Mouse (Mus musculus): Measurements from ENCODE around the gene Pik3cg. TPM values are rescaled to one million over a fixed set of nuclear protein-coding genes. Genes with fewer than 3 reads are reported as not detected.

Pik3cg gene
- total and polyA plus RNA-seq, 2 experiments from 2014 or later, result 1.1 to 2.5 TPM

DNA sequence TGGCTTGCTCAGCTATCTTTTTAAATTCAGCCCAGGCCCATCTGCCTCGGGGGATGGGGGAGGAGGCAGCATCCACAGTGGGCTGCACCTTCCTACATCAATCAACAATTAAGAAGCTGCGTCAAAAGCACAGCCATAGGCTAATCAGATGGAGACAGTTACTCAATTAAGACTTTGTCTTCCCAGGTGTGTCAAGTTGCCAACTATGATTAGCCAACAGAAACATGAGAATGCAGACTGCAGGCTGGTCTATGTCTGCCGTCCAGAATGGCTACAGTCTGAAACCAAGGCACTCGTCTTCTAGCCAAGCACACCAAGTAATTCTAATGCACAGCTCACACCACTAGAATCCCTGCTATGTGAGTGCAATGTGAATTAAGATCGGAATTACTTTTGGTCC lies 29.4 kb upstream of the Pik3cg start:
- no peaks in the 10 kb centered on the region for H3K27me3 ChIP-seq (ENCODE audit: insufficient read depth, low read length)
- peak overlapping the region; percentile 43; the same call in 1 of the 2 replicates for H3K27ac ChIP-seq
- no peaks in the 10 kb centered on the region for H3K36me3 ChIP-seq (ENCODE audit: insufficient read depth, low read length)
- peak; percentile 67; the same call in 1 of the 2 replicates for ATAC-seq
- H3K9me3 ChIP-seq (ENCODE audit: low read length), result no peaks in the 10 kb centered on the region
- no peak overlapping the region for H3K9ac ChIP-seq (replicated peaks; ENCODE audit: low read length)
- 38% methylated on average over 5 of the region's 5 CpGs for WGBS
- H3K4me2 ChIP-seq (ENCODE audit: low read depth, low read length), result no peak overlapping the region
- H3K4me3 ChIP-seq (ENCODE audit: low read length), result no peak overlapping the region
- TF ChIP-seq CTCF (IDR thresholded peaks at IDR 0.05; ENCODE audit: low read depth), result no peak
- no peaks in the 10 kb centered on the region for H3K4me1 ChIP-seq (ENCODE audit: insufficient read depth, low read length)
- DNase-seq (ENCODE audit: low spot score), result peak; percentile 34

DNA sequence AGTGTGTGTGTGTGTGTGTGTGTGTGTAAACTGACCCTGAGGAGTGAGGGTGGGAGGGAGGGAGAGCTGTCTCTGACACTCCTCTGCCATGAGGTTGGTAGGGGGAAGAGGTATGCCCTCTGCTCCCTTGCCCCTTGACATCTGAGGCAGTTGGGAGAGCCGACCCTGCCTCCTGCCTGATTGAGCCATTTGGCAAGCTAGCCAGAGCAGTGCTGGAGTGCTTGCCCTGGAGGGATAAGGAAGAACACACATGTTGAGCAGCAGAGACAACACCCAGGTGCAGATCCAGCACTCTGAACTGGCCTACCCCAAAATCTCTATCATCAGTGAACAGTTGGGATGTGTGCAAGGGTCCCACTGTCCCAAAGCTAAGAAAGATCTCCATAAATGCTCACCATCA lies 28.7 kb upstream of the Pik3cg start:
- H3K9ac ChIP-seq (replicated peaks; ENCODE audit: low read length), result no peak overlapping the region
- no peak for DNase-seq (ENCODE audit: low spot score)
- no peak for ATAC-seq
- no peak overlapping the region for H3K4me2 ChIP-seq (ENCODE audit: low read depth, low read length)
- no peak overlapping the region for H3K27ac ChIP-seq
- H3K4me3 ChIP-seq (ENCODE audit: low read length), result no peak overlapping the region
- no peaks in the 10 kb centered on the region for H3K36me3 ChIP-seq (ENCODE audit: insufficient read depth, low read length)
- TF ChIP-seq CTCF (IDR thresholded peaks at IDR 0.05; ENCODE audit: low read depth), result no peak
- H3K9me3 ChIP-seq (ENCODE audit: low read length), result no peaks in the 10 kb centered on the region
- no peaks in the 10 kb centered on the region for H3K27me3 ChIP-seq (ENCODE audit: insufficient read depth, low read length)
- no peaks in the 10 kb centered on the region for H3K4me1 ChIP-seq (ENCODE audit: insufficient read depth, low read length)
- 54% methylated on average over 1 of the region's 1 CpGs for WGBS

GRCm38 (mm10) chr12:32236450-32236849 lies 28.0 kb upstream of the Pik3cg start:
- no peak overlapping the region for H3K4me3 ChIP-seq (ENCODE audit: low read length)
- no peaks in the 10 kb centered on the region for H3K27me3 ChIP-seq (ENCODE audit: insufficient read depth, low read length)
- ATAC-seq (no peak), DNase-seq (ENCODE audit: low spot score) (no peak)
- no peak overlapping the region for H3K9ac ChIP-seq (replicated peaks; ENCODE audit: low read length)
- 85% methylated on average over 3 of the region's 3 CpGs for WGBS
- no peak for TF ChIP-seq CTCF (IDR thresholded peaks at IDR 0.05; ENCODE audit: low read depth)
- no peaks in the 10 kb centered on the region for H3K36me3 ChIP-seq (ENCODE audit: insufficient read depth, low read length)
- H3K4me2 ChIP-seq (ENCODE audit: low read depth, low read length), result no peak overlapping the region
- no peak overlapping the region for H3K27ac ChIP-seq
- no peaks in the 10 kb centered on the region for H3K4me1 ChIP-seq (ENCODE audit: insufficient read depth, low read length)
- no peaks in the 10 kb centered on the region for H3K9me3 ChIP-seq (ENCODE audit: low read length)

- Histone ChIP-seq H3K36me3 (ENCODE audit: insufficient read depth, low read length) (no peaks in the 10 kb centered on the region), H3K4me1 (ENCODE audit: insufficient read depth, low read length) (no peaks in the 10 kb centered on the region), H3K4me3 (ENCODE audit: low read length) (no peak overlapping the region), H3K27me3 (ENCODE audit: insufficient read depth, low read length) (no peaks in the 10 kb centered on the region), H3K9ac (replicated peaks; ENCODE audit: low read length) (no peak overlapping the region), H3K9me3 (ENCODE audit: low read length) (no peaks in the 10 kb centered on the region), H3K4me2 (ENCODE audit: low read depth, low read length) (no peak overlapping the region), H3K27ac (no peak overlapping the region)
- no peak for ATAC-seq
- DNase-seq (ENCODE audit: low spot score), result peak; percentile 56
- WGBS, result 43% methylated on average over 4 of the region's 4 CpGs
- no peak for TF ChIP-seq CTCF (IDR thresholded peaks at IDR 0.05; ENCODE audit: low read depth)
These were observed 25.4 kb upstream of the Pik3cg start for GRCm38 (mm10) chr12:32233871-32234270.

DNA sequence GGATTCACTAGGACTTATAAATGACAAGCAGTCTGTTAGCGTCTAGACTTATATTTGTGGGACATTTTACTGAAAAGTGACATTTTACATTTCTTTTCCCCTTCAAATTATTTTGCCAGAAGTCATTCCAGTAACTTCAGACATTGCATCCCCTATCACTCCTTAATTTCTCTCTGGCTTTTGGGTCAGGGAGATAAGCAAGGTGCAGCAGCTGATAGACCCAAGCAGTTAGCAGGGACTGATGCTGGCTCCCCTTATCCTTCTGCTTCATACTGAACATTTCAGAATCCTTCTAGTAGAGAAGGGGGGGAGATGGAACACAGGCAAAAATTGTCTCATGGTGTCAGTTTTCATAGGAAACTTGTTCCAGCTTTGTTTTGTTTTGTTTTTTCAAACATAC lies 22.9 kb upstream of the Pik3cg start:
- H3K27ac ChIP-seq, result no peak overlapping the region
- TF ChIP-seq CTCF (IDR thresholded peaks at IDR 0.05; ENCODE audit: low read depth), result no peak
- H3K9me3 ChIP-seq (ENCODE audit: low read length), result no peaks in the 10 kb centered on the region
- 98% methylated on average over 1 of the region's 1 CpGs for WGBS
- no peak for DNase-seq (ENCODE audit: low spot score)
- H3K36me3 ChIP-seq (ENCODE audit: insufficient read depth, low read length), result no peaks in the 10 kb centered on the region
- no peak for ATAC-seq
- no peaks in the 10 kb centered on the region for H3K4me1 ChIP-seq (ENCODE audit: insufficient read depth, low read length)
- H3K27me3 ChIP-seq (ENCODE audit: insufficient read depth, low read length), result no peaks in the 10 kb centered on the region
- H3K4me2 ChIP-seq (ENCODE audit: low read depth, low read length), result no peak overlapping the region
- no peak overlapping the region for H3K9ac ChIP-seq (replicated peaks; ENCODE audit: low read length)
- no peak overlapping the region for H3K4me3 ChIP-seq (ENCODE audit: low read length)

DNA sequence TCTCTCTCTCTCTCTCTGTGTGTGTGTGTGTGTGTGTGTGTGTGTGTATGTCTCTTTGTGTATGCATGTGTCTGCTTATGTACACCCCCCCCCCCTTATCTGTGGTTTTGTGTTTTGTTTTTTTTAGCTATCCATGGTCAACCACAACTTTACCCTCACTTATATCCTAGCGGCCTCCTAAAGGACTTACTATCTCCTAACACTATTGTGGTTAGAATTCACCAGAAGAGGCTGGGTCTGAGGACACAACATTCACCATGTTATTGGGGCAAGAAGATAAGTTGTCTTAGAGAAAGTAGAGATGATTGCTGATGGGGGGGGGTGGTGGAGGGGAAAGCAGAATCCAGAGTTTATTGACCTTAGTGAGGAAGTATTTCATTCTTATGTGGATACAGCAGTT lies 15.2 kb upstream of the Pik3cg start:
- Histone ChIP-seq H3K27ac (no peak overlapping the region), H3K9ac (replicated peaks; ENCODE audit: low read length) (no peak overlapping the region), H3K4me3 (ENCODE audit: low read length) (no peak overlapping the region), H3K36me3 (ENCODE audit: insufficient read depth, low read length) (no peaks in the 10 kb centered on the region), H3K27me3 (ENCODE audit: insufficient read depth, low read length) (no peaks in the 10 kb centered on the region), H3K4me1 (ENCODE audit: insufficient read depth, low read length) (no peaks in the 10 kb centered on the region), H3K4me2 (ENCODE audit: low read depth, low read length) (no peak overlapping the region), H3K9me3 (ENCODE audit: low read length) (no peaks in the 10 kb centered on the region)
- no peak for TF ChIP-seq CTCF (IDR thresholded peaks at IDR 0.05; ENCODE audit: low read depth)
- ATAC-seq (no peak), DNase-seq (ENCODE audit: low spot score) (no peak)
- 94% methylated on average over 1 of the region's 1 CpGs for WGBS

DNA sequence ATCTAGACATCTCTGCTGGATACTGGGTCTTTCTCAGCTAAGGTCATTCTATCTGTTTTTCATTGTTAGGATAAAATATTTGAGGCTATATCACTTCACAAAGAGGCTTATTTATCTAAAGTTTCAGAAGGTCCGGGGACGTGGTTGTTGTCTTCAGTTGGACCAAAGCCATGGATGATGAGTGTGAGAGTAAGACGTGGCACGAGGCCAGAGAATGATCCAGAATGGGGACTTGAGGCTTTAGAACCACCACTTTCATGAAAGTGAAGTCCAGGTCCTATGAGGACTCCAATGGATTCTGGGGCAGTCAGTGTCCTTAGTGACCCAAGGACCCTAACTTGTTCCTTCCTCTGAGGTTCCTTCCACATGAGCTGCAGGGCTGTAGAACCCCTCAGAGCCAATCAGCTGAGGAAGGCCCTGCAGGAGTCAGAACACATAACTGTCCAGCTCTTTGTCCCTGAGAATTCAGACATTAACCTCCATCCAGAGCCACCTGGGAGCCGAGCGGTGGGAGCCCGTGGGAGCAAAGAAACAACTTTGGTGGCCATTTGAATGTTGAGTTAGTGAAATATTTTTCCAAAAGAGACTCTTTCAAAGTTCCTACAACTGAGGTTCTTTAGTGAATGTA lies 14.4 kb upstream of the Pik3cg start:
- ATAC-seq, result no peak
- Histone ChIP-seq H3K9me3 (ENCODE audit: low read length) (no peaks in the 10 kb centered on the region), H3K4me2 (ENCODE audit: low read depth, low read length) (no peak overlapping the region), H3K36me3 (ENCODE audit: insufficient read depth, low read length) (no peaks in the 10 kb centered on the region), H3K27me3 (ENCODE audit: insufficient read depth, low read length) (no peaks in the 10 kb centered on the region), H3K4me1 (ENCODE audit: insufficient read depth, low read length) (no peaks in the 10 kb centered on the region), H3K4me3 (ENCODE audit: low read length) (no peak overlapping the region), H3K9ac (replicated peaks; ENCODE audit: low read length) (no peak overlapping the region), H3K27ac (no peak overlapping the region)
- TF ChIP-seq CTCF (IDR thresholded peaks at IDR 0.05; ENCODE audit: low read depth), result no peak
- 86% methylated on average over 7 of the region's 7 CpGs for WGBS
- no peak for DNase-seq (ENCODE audit: low spot score)

Measured in hindbrain, postnatal 0 days (tissue).